Mouse (Mus musculus) bone marrow macrophage, adult 2 months (primary cell): ENCODE measurements around the gene A830018L16Rik.

Source experiments
- CTCF ChIP-seq: IDR thresholded peaks from 2 replicates; pipeline ENCODE4 v1.5.1; 2012; ENCODE audit warnings: low read depth, mild to moderate bottlenecking, low read length, moderate library complexity
- POLR2A ChIP-seq: IDR thresholded peaks from 2 replicates; pipeline ENCODE4 v1.6.1; 2012; ENCODE audit warnings: mild to moderate bottlenecking, low read depth, low read length, borderline replicate concordance

GRCm38 (mm10) chr1:11873573-11873972, 459.7 kb downstream of the A830018L16Rik start:
- TF ChIP-seq CTCF = no peak
- no peak for TF ChIP-seq POLR2A
